Mouse (Mus musculus): ENCODE measurements around the gene D17H6S53E. TPM values are rescaled to one million over a fixed set of nuclear protein-coding genes. Genes with fewer than 3 reads are reported as not detected.

Gene D17H6S53E
- polyA plus RNA-seq, 1 experiment from 2014 or later = 8.6 TPM

DNA sequence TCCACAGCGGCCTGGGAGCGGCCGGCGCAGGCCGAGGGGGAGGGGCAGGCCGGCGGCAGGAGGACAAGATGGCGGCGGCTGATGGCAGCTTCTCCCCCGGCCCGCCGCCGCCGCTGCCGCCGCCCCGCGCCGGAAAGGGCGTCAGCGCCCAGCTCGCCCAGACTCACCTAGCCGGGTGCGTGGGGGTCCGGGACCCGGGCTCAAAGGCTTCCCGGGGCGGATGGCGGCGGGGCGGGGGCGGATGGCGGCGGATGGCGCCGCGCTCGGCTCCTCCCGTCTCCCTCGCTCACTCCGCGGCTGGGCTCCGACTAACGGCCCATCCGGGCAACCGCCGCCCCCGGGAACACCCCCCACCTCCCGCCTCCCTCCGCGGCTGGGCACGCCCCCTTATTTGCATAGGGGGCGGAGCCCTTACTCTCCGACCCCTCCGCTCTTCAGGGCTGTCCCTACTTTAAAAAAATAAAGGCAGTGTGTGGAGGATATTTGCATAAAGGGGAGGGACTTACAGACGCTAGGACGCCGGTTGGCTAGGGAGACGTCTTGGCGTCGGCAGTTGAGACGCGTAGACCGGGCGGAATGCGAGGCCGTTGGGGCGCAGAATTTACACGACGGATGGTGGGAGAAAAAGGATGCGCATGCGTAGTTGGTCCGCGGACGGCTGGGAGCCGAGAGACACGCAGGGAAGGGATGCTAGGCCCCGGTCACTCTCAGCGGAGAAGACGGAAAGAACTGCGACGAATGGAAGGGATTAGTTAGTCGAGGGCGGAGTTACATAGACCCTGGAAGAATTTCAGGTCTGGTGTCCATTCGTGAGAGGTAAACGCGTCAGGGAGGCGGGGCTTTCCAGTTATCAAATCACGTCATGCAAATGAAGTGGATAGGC is 38.6 kb downstream of the D17H6S53E start, which contains the start of gene Prrc2a:
Prrc2a (minus strand) TSS at position 330 of the 883 bp plus-strand sequence.
- peak; percentile 94 for ATAC-seq (replicated peaks; ENCODE audit: low FRiP score)
- Histone ChIP-seq H3K9me3 (ENCODE audit: control insufficient read depth, low read length) (no peaks in the 10 kb centered on the region), H3K4me2 (ENCODE audit: low read depth, low read length, severe bottlenecking) (peak within 1 kb of the TSS; percentile 93), H3K9ac (ENCODE audit: low read length) (peak within 1 kb of the TSS; percentile 100), H3K4me1 (replicated peaks; ENCODE audit: control insufficient read depth, insufficient read depth, low read length) (peaks cover 9% of the 10 kb centered on the region), H3K27me3 (ENCODE audit: control insufficient read depth, insufficient read depth, low read length) (no peaks in the 10 kb centered on the region), H3K36me3 (ENCODE audit: control insufficient read depth, insufficient read depth, low read length) (peaks cover 21% of the 10 kb centered on the region), H3K27ac (ENCODE audit: low read depth, low read length) (peak within 1 kb of the TSS; percentile 95), H3K4me3 (ENCODE audit: low read depth, low read length) (peak within 1 kb of the TSS; percentile 100)
- peak; percentile 98 for DNase-seq (ENCODE audit: low spot score)
- WGBS = 1% methylated on average over 74 of the region's 89 CpGs

- 25% methylated on average over 12 of the region's 12 CpGs for WGBS
- Histone ChIP-seq H3K4me1 (replicated peaks; ENCODE audit: control insufficient read depth, insufficient read depth, low read length) (peaks cover 9% of the 10 kb centered on the region), H3K27me3 (ENCODE audit: control insufficient read depth, insufficient read depth, low read length) (no peaks in the 10 kb centered on the region), H3K4me3 (ENCODE audit: low read depth, low read length) (peak overlapping the region; percentile 100), H3K9ac (ENCODE audit: low read length) (peak overlapping the region; percentile 69), H3K36me3 (ENCODE audit: control insufficient read depth, insufficient read depth, low read length) (peaks cover 14% of the 10 kb centered on the region), H3K4me2 (ENCODE audit: low read depth, low read length, severe bottlenecking) (peak overlapping the region; percentile 67), H3K27ac (ENCODE audit: low read depth, low read length) (peak overlapping the region; percentile 95), H3K9me3 (ENCODE audit: control insufficient read depth, low read length) (no peaks in the 10 kb centered on the region)
- DNase-seq (ENCODE audit: low spot score) (no peak), ATAC-seq (replicated peaks; ENCODE audit: low FRiP score) (peak; percentile 85)
Observed at GRCm38 (mm10) chr17:35165451-35166155, 39.4 kb downstream of the D17H6S53E start.

DNA sequence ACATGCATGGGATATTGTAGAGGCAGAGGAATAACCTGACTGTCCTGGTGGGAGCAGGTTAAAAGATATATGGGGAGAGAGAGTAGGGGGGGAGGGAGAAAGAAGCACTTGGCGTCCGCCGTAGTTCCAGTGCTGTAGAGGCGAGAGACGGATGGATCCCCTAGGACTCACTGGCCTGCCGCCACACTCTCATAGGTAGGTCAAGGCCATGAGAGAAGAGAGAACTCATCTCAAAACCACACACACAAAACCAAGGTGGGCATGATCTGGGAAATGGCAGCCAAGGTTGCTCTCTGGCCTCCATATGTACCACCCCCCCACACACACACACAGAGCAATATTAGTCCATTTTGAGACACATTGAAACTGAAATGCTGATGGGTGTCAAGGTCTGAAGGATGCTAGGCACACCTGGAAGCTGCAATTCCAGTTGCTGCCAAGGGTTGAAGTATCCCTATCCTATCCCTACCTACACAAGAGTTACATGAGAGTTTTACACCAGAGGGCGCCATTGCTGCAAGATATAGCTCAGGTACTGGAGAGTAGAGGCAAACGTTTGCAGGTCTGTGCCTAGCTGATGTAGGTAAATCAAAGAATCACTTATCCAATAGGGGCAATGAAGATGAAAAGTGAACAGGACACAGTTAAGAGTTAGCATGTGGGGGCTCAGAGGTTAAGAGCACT is 40.3 kb downstream of the D17H6S53E start:
- ATAC-seq (replicated peaks; ENCODE audit: low FRiP score) (no peak), DNase-seq (ENCODE audit: low spot score) (no peak)
- Histone ChIP-seq H3K4me1 (replicated peaks; ENCODE audit: control insufficient read depth, insufficient read depth, low read length) (peaks cover 9% of the 10 kb centered on the region), H3K36me3 (ENCODE audit: control insufficient read depth, insufficient read depth, low read length) (peaks cover 6% of the 10 kb centered on the region), H3K4me2 (ENCODE audit: low read depth, low read length, severe bottlenecking) (peak overlapping the region; percentile 67), H3K9me3 (ENCODE audit: control insufficient read depth, low read length) (no peaks in the 10 kb centered on the region), H3K27ac (ENCODE audit: low read depth, low read length) (peak overlapping the region; percentile 95), H3K4me3 (ENCODE audit: low read depth, low read length) (peak overlapping the region; percentile 100; the same call in 1 of the 2 replicates), H3K9ac (ENCODE audit: low read length) (peak overlapping the region; percentile 69), H3K27me3 (ENCODE audit: control insufficient read depth, insufficient read depth, low read length) (no peaks in the 10 kb centered on the region)
- WGBS = 74% methylated on average over 8 of the region's 8 CpGs

- Histone ChIP-seq H3K9me3 (ENCODE audit: control insufficient read depth, low read length) (no peaks in the 10 kb centered on the region), H3K27me3 (ENCODE audit: control insufficient read depth, insufficient read depth, low read length) (no peaks in the 10 kb centered on the region), H3K36me3 (ENCODE audit: control insufficient read depth, insufficient read depth, low read length) (no peaks in the 10 kb centered on the region), H3K9ac (ENCODE audit: low read length) (no peak overlapping the region), H3K27ac (ENCODE audit: low read depth, low read length) (no peak overlapping the region), H3K4me1 (replicated peaks; ENCODE audit: control insufficient read depth, insufficient read depth, low read length) (peaks cover 6% of the 10 kb centered on the region), H3K4me2 (ENCODE audit: low read depth, low read length, severe bottlenecking) (no peak overlapping the region), H3K4me3 (ENCODE audit: low read depth, low read length) (no peak overlapping the region)
- DNase-seq (ENCODE audit: low spot score) = no peak
- no peak for ATAC-seq (replicated peaks; ENCODE audit: low FRiP score)
- WGBS = 87% methylated on average over 7 of the region's 7 CpGs
Observed at GRCm38 (mm10) chr17:35167794-35168193, 41.6 kb downstream of the D17H6S53E start.

- Histone ChIP-seq H3K9ac (ENCODE audit: low read length) (no peak overlapping the region), H3K4me3 (ENCODE audit: low read depth, low read length) (no peak overlapping the region), H3K27me3 (ENCODE audit: control insufficient read depth, insufficient read depth, low read length) (no peaks in the 10 kb centered on the region), H3K36me3 (ENCODE audit: control insufficient read depth, insufficient read depth, low read length) (no peaks in the 10 kb centered on the region), H3K9me3 (ENCODE audit: control insufficient read depth, low read length) (no peaks in the 10 kb centered on the region), H3K4me1 (replicated peaks; ENCODE audit: control insufficient read depth, insufficient read depth, low read length) (peaks cover 3% of the 10 kb centered on the region; the same call in 1 of the 2 replicates), H3K27ac (ENCODE audit: low read depth, low read length) (no peak overlapping the region), H3K4me2 (ENCODE audit: low read depth, low read length, severe bottlenecking) (no peak overlapping the region)
- no peak for ATAC-seq (replicated peaks; ENCODE audit: low FRiP score)
- DNase-seq (ENCODE audit: low spot score) = no peak
- WGBS = 20% methylated on average over 4 of the region's 4 CpGs
Observed at GRCm38 (mm10) chr17:35168541-35169207, 42.5 kb downstream of the D17H6S53E start.

GRCm38 (mm10) chr17:35172445-35173234 is 46.5 kb downstream of the D17H6S53E start:
- Histone ChIP-seq H3K4me2 (ENCODE audit: low read depth, low read length, severe bottlenecking) (no peak overlapping the region), H3K9ac (ENCODE audit: low read length) (no peak overlapping the region), H3K9me3 (ENCODE audit: control insufficient read depth, low read length) (no peaks in the 10 kb centered on the region), H3K27me3 (ENCODE audit: control insufficient read depth, insufficient read depth, low read length) (no peaks in the 10 kb centered on the region), H3K36me3 (ENCODE audit: control insufficient read depth, insufficient read depth, low read length) (no peaks in the 10 kb centered on the region), H3K4me1 (replicated peaks; ENCODE audit: control insufficient read depth, insufficient read depth, low read length) (no peaks in the 10 kb centered on the region), H3K4me3 (ENCODE audit: low read depth, low read length) (no peak overlapping the region), H3K27ac (ENCODE audit: low read depth, low read length) (no peak overlapping the region)
- DNase-seq (ENCODE audit: low spot score) (no peak), ATAC-seq (replicated peaks; ENCODE audit: low FRiP score) (no peak)
- WGBS = 77% methylated on average over 11 of the region's 11 CpGs

- DNase-seq (ENCODE audit: low spot score) (no peak), ATAC-seq (replicated peaks; ENCODE audit: low FRiP score) (no peak)
- Histone ChIP-seq H3K36me3 (ENCODE audit: control insufficient read depth, insufficient read depth, low read length) (no peaks in the 10 kb centered on the region), H3K4me2 (ENCODE audit: low read depth, low read length, severe bottlenecking) (no peak overlapping the region), H3K4me1 (replicated peaks; ENCODE audit: control insufficient read depth, insufficient read depth, low read length) (no peaks in the 10 kb centered on the region), H3K27me3 (ENCODE audit: control insufficient read depth, insufficient read depth, low read length) (no peaks in the 10 kb centered on the region), H3K27ac (ENCODE audit: low read depth, low read length) (no peak overlapping the region), H3K4me3 (ENCODE audit: low read depth, low read length) (no peak overlapping the region), H3K9me3 (ENCODE audit: control insufficient read depth, low read length) (no peaks in the 10 kb centered on the region), H3K9ac (ENCODE audit: low read length) (no peak overlapping the region)
- WGBS = 81% methylated on average over 3 of the region's 3 CpGs
Observed at GRCm38 (mm10) chr17:35173329-35173728, 47.2 kb downstream of the D17H6S53E start.

Data from forebrain, embryonic 11.5 days (tissue).